Mouse (Mus musculus) spleen, adult 2 months (tissue): ENCODE data around the gene Rras2.

Experiments
- CTCF ChIP-seq: fragments of 200-500 bp; IDR thresholded peaks from 2 replicates; pipeline ENCODE4 v1.5.1; 2011; ENCODE audit warnings: mild to moderate bottlenecking, inconsistent platforms; ENCODE audit not compliant: insufficient read depth, insufficient read length, insufficient replicate concordance; ENCODE audit errors: extremely low read depth
- POLR2A ChIP-seq: fragments of 200-500 bp; IDR thresholded peaks from 2 replicates; pipeline ENCODE4 v1.6.1; 2011; ENCODE audit warnings: low read depth, low read length, inconsistent platforms

GRCm38 (mm10) chr7:114006456-114006855, 111.1 kb downstream of the Rras2 start:
- TF ChIP-seq POLR2A (no peak), CTCF (no peak)
